Mouse (Mus musculus): ENCODE data around the gene Dnm2.

- TF ChIP-seq CTCF (IDR thresholded peaks at IDR 0.05; ENCODE audit: low read depth) (no peak), EP300 (optimal IDR thresholded peaks at IDR 0.05) (no peak)
These were observed 29.0 kb upstream of the Dnm2 start for GRCm38 (mm10) chr9:21395692-21396091.

All from stomach, postnatal 0 days (tissue).